Mouse (Mus musculus): ENCODE data around the gene Treh. TPM values are rescaled to one million over a fixed set of nuclear protein-coding genes. Genes with fewer than 3 reads are reported as not detected.

Gene Treh
- 43.8 TPM for polyA plus RNA-seq (2014; fragmentation: Illumina TruSeq; extraction: RNeasy Lipid Tissue Mini Kit (QIAGEN cat#74804); ENCODE audit: low replicate concordance)

DNA sequence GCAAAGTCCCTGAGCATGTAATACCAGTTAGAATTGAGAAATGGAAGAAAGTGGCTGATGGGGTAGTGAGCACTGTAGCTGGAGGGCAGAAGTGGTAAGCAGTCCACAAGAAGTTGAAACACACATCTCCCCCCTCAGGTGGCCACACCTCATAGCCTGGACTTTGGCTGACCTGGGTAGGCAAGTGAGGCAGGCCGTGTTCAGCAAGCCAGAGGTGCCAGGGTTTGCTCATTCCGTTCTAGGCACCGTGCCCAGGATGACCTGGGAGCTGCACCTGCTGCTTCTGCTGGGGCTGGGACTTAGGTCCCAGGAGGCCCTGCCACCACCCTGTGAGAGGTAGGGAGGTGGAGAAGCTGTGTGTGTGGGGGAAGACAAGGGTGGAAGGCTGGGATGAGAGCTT lies at the start of gene Treh:
Treh (plus strand) TSS at position 229 of the 400 bp plus-strand sequence.

DNA sequence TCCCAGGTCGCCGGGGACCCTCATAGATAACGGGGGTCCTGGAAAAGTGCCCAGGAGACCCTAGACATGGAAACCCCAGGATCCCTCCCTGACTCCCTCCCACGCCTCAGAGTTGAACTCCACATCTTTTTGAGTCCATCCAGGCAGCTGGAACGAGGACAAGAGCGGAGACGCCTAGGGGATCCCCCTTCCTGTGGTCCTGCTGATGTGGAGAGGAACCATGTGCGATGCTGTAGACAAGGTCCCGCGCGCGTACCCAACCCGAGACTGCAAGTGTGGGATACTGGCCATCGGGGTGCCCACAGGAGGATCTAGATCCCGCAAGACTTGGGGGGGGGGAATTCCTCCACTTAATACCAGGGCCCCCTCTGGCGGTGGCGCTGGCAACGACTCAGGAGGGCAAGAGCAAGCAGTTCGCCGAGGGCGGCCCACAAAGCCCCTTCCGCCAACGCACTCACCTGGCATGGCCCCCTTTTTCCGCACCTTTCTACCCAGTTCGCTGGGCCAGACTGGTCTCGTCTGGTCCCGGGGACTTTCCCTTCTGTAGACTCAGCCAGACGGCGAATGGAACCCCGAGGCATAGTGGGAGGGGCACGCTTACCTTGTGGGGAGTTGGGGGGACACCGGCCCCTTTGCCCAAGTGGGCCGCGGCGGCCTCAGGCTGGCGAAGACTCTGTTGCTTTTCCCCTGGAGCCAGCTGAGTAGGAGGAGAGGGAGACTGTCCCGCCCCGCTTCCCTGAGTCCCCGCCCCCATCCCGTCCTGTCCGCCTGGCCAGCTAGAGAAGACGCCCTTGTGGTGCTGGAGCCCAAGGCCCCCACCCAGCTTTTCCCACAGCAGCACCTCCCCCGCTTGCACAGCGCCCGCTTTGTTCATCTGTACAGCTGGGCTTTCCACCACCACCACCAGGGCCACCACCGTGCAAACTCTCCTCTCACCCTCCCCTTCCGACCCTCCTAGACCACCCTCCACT lies 61.8 kb downstream of the Treh start, which contains the start of gene Phldb1:
Phldb1 (minus strand) TSS at position 675 of the 971 bp plus-strand sequence.

Other genes starting within 250 kb of the Treh start
- not detected for gene Foxr1, start 232.1 kb upstream of the Treh start, polyA plus RNA-seq (2014; fragmentation: Illumina TruSeq; extraction: RNeasy Lipid Tissue Mini Kit (QIAGEN cat#74804); ENCODE audit: low replicate concordance)
- not detected for gene Upk2, start 218.3 kb upstream of the Treh start, polyA plus RNA-seq (2014; fragmentation: Illumina TruSeq; extraction: RNeasy Lipid Tissue Mini Kit (QIAGEN cat#74804); ENCODE audit: low replicate concordance)
- gene Bcl9l, start 190.4 kb upstream of the Treh start, polyA plus RNA-seq (2014; fragmentation: Illumina TruSeq; extraction: RNeasy Lipid Tissue Mini Kit (QIAGEN cat#74804); ENCODE audit: low replicate concordance), result 0.89 TPM
- gene Cxcr5, start 111.4 kb upstream of the Treh start, polyA plus RNA-seq (2014; fragmentation: Illumina TruSeq; extraction: RNeasy Lipid Tissue Mini Kit (QIAGEN cat#74804); ENCODE audit: low replicate concordance), result 0.37 TPM
- 130 TPM for gene Ddx6, start 68.3 kb upstream of the Treh start, polyA plus RNA-seq (2014; fragmentation: Illumina TruSeq; extraction: RNeasy Lipid Tissue Mini Kit (QIAGEN cat#74804); ENCODE audit: low replicate concordance)
- 0.15 TPM for gene Phldb1, start 62.0 kb downstream of the Treh start, polyA plus RNA-seq (2014; fragmentation: Illumina TruSeq; extraction: RNeasy Lipid Tissue Mini Kit (QIAGEN cat#74804); ENCODE audit: low replicate concordance)
- 481 TPM for gene Arcn1, start 94.6 kb downstream of the Treh start, polyA plus RNA-seq (2014; fragmentation: Illumina TruSeq; extraction: RNeasy Lipid Tissue Mini Kit (QIAGEN cat#74804); ENCODE audit: low replicate concordance)
- 17.8 TPM for gene Ift46, start 94.7 kb downstream of the Treh start, polyA plus RNA-seq (2014; fragmentation: Illumina TruSeq; extraction: RNeasy Lipid Tissue Mini Kit (QIAGEN cat#74804); ENCODE audit: low replicate concordance)
- gene Tmem25, start 126.1 kb downstream of the Treh start, polyA plus RNA-seq (2014; fragmentation: Illumina TruSeq; extraction: RNeasy Lipid Tissue Mini Kit (QIAGEN cat#74804); ENCODE audit: low replicate concordance), result 0.52 TPM
- gene Ttc36, start 129.8 kb downstream of the Treh start, polyA plus RNA-seq (2014; fragmentation: Illumina TruSeq; extraction: RNeasy Lipid Tissue Mini Kit (QIAGEN cat#74804); ENCODE audit: low replicate concordance), result not detected
- 9.9 TPM for gene Kmt2a, start 208.1 kb downstream of the Treh start, polyA plus RNA-seq (2014; fragmentation: Illumina TruSeq; extraction: RNeasy Lipid Tissue Mini Kit (QIAGEN cat#74804); ENCODE audit: low replicate concordance)
- 807 TPM for gene Atp5l, start 247.5 kb downstream of the Treh start, polyA plus RNA-seq (2014; fragmentation: Illumina TruSeq; extraction: RNeasy Lipid Tissue Mini Kit (QIAGEN cat#74804); ENCODE audit: low replicate concordance)